ENCODE assay signal across 13 mouse cellular contexts in the genomic region with DNA sequence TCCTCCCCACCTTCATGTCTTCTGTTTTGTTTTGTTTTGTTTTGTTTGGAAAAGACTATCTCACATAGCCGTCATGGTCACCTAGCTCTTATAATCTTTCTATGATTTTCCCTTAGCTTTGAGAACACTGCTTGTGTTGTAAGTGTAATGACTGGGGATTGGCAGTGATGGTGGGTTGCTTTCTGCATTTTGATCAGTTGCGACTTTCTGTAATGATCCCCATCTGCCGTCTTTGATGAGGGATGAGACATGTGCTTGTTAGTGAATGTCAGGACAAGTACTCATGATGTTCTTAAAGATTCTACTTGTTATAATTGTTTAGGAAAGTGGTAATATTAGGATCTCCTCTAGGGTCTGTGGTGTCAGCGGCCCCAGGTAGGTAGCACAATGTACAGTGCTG.
DNase-seq lines count a peak whose midpoint lies in the region; TF ChIP-seq lines count a peak whose summit lies in the region.
"Had no signal": no experiment of that assay in that cellular context is flagged by ENCODE, and none has a peak within 500 bp of the region (broad histone marks: within the 10 kb centered on the region; RNA-seq: fewer than 3 reads in every experiment).

No protein-coding gene starts in this region.

- DNase-seq in layer of hippocampus, adult 9-11 months, result peak; percentile 19
- DNase-seq in layer of hippocampus, postnatal 36 days, result no peak
- peak; percentile 12 for DNase-seq in brain, adult 2 months (ENCODE audit: low read depth, low spot score)
- DNase-seq in brain, embryonic 14.5 days (ENCODE audit: low read depth), result peak; percentile 45
- no peak for DNase-seq in MN1 (ENCODE audit: low spot score)
- DNase-seq: adrenal gland, adult 8-10 months; adrenal gland, postnatal 14 days; adrenal gland, postnatal 36 days; cerebellum, adult 11-12 months; cerebellum, adult 2 months; cerebellum, adult 9-10 months; cerebellum, postnatal 10 days; cerebellum, postnatal 25 days had no signal

- no peak for TF ChIP-seq CTCF in brain, embryonic 14.5 days (IDR thresholded peaks at IDR 0.05; ENCODE audit: borderline replicate concordance, extremely low read depth, insufficient read depth, insufficient read length)

- no peak for TF ChIP-seq POLR2A in brain, embryonic 14.5 days (IDR thresholded peaks at IDR 0.05; ENCODE audit: borderline replicate concordance, extremely low read depth, insufficient read depth, insufficient read length, poor library complexity, severe bottlenecking)

Comparison
In these comparisons a context has a peak if more than half of its experiments do, and no peak if none do; other contexts are left out.
1. DNase-seq: peak in layer of hippocampus, adult 9-11 months (single experiment), brain, adult 2 months (single experiment) and brain, embryonic 14.5 days (single experiment); none in layer of hippocampus, postnatal 36 days (0 of 2) and MN1 (single experiment).